Mouse (Mus musculus) ovary, adult 18-20 months (tissue): ENCODE measurements at regions not wholly inside any gene's neighbourhood (a gene's known extent, or its start where the extent isn't known, plus 50 kb on each side); places are given as distances from the start of the nearest gene placed in this dataset.
"Not testable (repeated sequence)": the region's sequence is repeated elsewhere in the genome, so short reads cannot be mapped to it uniquely, and the experiment has no call there.

Experiments
- DNase-seq: peaks from one replicate; pipeline ENCODE4 v3.0.0; 2022; ENCODE audit warnings: low spot score, mixed read lengths

DNA sequence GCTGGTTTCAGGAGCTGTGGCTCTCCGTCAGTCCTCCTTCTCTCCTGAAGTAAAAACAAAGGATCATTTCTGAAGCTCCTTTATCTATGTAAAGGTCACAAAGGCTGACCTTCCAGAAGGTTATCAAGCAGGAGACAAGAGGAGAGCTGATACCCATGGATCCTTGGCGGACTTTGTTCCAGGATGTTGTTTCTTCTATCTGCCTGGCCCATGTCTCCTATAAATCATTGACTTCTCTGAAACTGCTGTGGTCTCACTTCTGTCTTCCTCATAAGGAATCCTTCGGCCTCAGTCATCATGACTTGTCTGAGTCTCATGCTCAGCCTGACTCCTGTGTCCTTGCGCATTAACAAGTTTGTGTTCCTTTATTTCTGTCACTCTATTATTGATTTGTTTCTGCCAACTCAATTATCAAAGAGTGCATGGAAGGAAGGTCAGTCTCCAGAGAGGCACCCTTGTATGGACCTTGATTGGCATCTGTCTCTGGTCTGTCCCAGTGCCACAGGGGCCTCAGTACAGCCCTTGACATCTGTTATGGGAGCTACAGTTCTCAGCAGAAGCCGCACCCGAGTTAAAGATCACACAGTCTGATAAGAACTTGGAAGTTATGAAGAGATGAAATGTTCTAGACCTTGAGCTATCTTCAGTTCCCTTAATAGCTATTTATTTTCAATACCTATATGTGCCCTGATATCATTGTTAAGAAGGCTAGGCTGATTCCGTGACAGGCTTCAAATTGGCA is 53.2 kb upstream of the Dazl start:
- no peak for DNase-seq

DNA sequence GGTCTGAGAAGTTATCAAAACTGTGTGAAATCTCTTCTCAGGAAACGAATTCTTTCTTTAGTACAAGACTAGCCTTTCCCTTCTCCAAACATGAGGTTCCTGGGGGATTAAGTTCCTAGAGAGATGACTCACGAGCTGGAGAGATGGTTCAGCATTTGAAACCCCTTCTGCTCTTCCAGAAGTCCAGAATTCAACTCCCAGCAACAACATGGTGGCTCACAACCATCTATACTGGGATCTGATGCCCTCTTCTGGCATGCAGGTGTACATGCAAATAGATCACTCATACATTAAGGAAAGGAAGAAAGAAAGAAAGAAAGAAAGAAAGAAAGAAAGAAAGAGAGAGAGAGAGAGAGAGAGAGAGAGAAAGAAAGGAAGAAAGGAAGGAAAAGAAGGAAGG is 60.4 kb upstream of the Dazl start:
- not testable (repeated sequence) for DNase-seq

DNA sequence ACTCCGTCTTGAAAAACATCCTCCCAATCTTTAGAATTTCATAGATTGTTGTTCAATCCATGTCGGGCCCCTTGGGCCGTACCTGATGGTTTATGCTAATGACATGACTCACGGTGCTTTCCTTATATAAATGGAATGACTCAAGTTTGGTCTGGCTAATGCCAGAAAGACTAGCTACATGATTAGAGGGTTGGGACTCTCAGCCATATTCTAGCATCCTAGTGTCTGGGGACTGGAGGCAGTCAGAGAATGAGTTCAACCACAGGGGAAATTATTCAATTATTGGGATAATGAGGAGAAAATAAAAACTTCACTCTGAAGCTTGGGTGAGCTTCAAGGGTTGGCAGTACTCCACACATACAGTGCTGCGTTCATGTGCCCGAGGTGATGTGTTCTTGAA is 60.9 kb upstream of the Dazl start:
- DNase-seq, result no peak

DNA sequence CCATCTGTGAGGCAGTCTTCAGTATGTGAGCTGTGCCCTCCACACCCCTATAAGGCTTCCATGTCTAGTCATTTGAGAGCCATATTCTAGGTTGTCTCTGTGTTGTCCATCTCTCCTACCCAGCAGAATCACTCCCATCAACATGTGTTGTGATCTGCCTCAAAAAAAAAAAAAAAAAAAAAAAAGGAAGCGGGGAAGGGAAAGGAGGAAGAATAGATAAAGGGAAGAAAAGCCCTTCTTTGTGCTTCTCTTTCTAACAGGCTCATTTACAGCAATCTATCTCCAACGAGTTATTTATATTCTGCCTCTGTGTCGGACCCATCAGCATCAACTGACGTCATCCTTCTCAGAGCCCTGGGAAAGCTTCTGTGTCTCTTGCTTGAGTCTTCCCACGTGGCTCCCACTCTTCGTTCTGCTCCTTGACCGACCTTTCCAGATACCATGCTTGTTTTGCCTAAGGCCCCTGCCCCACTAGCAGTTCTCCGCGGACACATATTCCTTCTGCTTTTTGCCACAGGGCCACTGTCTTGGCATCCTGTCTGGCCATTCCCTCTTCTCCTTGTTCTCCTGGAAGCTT is 68.3 kb upstream of the Dazl start:
- DNase-seq, result no peak

DNA sequence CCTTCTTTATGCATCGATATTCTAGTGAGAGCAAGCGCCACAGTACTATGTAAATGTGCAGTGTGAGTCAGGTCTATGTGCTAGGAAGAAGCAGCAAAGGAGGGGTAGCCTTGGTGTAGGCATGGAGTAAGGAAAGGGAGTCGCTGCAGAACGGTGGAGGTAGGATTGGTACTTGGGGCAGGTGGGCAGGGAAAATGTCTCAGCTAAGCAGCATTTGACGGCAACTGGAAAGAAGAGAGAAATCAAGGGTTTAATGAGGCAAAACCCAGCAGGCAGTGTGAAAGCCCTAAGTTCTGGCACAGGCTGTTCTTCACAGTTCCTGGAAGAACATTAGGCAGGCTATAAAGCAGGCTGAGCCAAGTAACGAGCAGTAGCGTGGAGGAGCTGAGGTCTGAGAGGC is 72.0 kb upstream of the Dazl start:
- DNase-seq, result no peak

DNA sequence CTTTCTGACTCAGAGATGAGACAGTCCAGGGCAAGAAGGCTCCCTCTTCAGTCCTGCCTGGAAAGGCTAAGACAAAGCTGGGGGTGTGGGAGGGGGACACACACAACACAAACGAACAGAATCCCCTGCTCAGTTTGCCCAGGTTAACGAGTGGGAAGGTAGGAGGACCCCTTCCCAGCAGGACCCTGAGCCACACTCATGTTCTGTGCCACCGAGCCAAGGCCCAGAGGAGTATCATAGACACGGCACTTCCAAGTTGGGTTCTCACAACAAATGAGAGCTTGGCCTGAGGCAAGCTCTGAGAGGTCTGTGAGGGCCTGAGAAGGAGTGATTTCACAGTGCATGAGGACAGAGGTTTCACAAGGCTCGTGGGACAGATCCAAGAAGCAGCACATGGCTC is 72.7 kb upstream of the Dazl start:
- DNase-seq, result no peak

DNA sequence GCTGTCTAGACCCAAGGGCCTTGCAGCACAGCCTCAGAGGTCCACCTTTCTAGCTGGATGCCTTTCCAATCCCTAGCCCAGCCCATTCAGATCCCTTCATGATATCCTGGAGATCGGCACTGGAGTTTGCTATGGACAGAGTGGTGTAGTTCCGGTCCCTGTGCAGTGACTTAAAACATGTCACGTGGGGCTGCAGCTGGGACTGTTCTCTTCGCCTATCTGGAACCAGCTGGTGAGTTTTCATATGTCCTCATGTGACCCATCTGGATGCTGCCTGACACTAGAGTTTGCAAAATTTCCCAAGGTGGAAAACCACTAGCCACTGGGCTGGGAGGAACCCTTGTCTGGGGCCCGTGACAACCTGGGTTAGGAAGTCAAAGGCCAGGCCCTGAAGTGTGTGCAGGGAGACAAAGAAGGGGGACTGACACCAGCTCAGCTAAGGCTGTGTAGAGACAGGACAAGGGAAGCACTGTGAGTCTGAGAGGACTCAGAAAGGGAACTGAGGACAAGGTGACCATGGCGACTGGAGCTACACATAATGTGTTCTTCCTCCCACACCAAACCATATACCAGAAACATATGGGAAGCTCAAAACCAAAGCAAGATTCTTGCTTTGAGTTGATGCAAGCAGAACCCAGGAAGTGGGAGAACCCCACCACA is 75.9 kb upstream of the Dazl start:
- DNase-seq, result no peak

DNA sequence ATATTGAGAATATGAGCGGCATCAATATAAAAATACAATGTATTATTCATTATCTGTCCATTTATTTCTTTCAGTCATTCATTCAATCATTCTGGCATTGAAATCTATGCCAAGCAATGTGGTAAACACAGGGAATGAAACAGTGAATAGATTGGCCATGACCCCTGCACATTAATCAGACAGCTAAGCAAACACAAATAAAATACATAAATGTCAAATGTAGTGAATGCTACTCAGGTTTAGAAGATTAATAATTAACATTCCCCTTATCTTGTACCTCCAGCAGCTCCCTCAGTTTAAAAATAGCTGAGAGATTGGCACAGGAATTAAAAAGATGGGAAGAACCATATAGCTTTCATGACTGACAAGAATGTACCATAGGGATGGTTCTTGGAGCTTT is 77.0 kb upstream of the Dazl start:
- DNase-seq, result no peak

DNA sequence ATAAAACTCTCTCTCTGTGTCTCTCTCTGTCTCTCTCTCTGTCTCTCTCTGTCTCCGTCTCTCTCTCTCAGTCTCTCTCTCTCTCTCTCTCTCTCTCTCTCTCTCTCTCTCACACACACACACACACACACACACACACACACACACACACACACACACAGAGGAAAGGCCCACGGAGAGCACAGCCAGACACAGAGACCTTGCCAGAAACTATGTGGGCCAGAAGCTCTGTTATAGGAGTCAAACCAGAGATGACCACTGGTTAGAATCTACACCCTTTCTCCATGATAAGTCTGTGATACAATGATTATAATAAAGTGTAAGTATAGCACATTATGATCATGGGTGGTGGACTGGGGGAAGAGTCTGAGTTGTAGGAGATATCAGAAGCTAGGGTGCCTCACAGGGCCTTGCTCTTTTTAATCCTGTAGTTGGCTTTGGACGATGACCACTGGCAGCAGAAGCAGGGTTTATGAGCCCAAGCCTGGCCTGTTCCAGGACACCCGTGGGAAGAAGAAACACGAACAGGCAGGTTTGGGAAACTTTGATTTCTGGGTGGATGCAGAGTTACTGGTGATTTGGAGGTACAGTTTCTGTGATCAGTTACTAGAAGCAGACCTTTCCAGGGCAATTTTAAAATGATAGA is 80.2 kb upstream of the Dazl start:
- no peak for DNase-seq

DNA sequence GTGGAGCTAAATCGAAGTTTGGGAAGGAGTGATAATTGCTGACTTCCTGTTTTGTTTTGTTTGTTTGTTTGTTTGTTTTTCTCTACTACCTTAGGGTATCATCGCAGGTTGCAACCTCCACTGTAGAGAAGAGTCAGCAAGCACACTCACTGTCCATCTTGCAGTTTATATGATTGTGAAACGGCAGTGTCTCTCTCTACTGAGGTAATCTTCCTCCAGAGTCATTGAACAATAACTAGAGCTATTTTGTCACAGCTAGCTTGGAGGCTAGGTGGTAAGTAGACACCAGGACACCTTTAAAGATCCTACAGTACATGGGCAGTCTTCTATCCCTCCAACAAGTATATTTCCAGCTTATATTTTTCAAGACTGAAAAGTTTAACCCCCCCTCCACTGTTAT is 82.0 kb upstream of the Dazl start:
- no peak for DNase-seq

DNA sequence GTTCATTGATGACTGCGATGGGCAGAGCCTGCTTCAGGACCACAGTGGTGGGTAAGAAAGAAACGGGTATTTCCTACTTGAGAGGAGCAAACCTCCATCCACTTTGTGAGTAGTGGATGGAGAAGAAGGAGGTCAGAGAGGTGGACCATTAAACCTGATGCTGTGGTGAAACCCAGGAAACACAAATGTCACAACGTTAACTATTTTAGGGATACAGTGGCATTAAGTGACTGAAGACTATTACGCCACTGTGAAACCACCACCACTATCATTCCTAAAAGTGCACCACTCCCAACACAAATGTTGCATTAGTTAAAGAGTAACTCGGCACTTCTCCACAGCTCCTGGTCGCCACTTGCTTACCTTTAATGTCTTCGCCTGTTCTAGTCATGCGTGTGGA is 83.3 kb upstream of the Dazl start:
- DNase-seq, result no peak

DNA sequence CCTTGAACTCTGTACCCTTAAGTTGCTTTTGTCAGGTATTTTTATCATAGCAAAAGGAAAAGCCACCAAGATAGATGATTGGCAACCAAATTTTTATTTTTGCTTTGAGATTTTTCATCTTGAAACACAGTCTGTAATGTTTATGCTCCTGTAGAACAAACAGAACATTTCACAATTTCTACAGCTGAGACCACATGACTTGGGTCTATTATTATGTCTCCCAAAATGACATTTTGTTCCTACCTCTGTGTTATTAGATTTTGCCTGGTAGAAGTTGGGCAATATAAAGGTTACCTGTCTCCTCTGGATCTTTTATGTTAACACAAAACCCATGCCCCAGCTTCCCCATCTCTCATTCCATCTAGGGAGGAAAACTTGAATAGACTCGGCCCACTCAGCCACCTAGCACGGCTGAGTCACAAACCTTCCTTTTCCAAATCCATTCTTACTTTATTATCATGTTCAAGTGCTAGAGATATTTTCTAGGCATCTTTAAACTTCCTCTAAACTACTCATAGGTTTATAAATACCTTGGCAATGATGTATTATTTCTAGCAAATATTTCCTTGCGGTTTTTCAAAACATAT is 84.8 kb upstream of the Dazl start:
- no peak for DNase-seq

DNA sequence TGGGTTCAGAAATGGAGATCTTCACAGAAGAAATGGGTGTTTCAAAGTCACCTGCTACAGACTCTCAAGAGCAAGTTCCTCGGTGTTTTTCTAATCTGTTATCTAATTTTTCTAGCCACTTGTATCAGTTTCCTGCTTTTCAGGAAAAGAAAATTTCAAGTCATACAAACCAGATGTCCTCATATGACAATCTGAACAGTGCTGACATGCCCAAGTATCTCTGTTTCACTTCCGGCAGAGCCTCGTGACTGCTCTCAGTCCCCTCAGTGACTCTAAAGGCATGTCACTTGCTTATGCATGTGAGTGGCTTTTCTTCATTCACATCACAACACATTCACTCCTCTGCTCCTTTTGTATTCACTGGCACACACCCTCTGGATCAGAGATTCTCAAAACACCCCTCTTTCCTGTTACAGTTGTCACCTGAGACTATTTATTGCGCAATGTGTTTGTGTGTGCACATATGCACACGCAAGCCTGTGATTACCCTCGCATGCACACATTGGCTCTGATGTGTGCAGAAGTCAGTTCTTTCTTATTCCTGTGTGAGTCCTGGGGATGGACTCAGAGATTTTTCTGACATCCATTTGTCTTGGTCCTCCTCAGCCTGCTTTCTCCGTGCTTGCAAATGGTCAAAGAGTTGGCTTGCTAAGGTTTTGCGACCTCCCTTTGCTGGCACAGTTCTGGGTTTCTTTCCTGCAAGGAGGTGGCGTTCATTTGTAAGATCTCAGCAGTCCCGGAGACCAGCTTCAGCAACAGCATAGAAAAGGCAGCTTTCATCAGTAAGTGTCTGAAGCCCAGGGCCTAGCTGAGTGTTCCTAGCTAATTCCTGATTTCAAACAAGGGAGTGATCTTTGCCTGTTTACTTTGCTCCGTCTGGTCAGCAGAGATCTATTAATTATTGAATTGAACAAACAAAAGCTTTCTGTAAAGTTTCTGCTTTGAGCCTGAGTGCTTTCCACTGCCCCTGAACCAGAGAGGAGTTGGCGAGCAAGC is 95.6 kb upstream of the Dazl start:
- DNase-seq, result no peak

DNA sequence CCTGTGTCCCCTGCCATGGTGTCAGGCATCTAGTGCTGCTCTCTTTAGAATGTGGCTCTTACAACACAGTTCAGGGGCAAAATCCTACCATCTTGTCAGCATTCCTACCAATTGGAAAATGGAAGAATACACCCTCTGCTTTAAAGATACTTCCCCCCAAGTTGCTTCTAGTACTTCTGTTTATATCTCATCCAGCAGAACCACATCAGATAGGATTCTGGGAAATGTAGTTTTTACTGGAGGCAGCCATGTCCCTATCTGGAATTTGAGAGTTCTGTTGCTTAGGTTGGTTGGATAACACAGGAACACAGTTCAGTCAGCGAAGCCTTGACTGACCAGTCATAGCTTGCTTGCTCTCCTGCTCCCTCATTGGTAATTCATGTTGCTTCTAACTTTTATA is 96.7 kb upstream of the Dazl start:
- no peak for DNase-seq

DNA sequence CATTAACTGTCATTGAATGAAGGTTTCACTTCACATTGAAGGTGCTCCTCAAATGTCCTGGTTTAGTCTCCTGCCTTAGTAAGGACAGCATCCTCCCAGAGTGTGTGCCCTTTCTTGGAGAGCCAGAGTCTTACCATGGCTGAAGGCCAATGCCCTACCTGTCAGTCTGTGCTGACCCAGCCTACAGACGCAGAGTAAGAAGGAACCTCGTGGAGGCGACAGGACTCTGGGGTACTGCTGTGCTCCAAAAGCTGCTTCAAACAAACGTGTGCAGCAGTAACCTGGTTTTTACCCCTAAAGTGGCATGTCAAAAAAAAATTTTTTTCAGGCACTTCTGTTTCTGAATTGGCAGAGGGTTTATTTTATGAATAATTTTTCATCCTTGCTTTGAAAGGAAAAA is 97.8 kb upstream of the Dazl start:
- no peak for DNase-seq

DNA sequence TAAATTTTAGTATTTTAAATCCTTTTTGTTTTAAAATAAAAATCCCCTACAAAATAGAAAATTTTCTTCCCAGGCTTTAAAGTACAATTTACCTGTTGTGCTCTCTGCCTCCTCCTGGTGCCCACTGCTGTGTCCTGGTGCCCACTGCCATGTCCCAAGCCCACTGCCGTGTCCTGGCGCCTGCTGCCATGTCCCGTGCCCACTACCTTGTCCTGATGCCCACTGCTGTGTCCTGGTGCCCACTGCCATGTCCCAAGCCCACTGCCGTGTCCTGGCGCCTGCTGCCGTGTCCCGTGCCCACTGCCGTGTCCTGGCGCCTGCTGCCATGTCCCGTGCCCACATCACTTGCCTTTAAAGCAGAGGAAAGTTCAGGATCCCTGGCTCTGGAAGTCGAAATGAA is 98.6 kb upstream of the Dazl start:
- no peak for DNase-seq

DNA sequence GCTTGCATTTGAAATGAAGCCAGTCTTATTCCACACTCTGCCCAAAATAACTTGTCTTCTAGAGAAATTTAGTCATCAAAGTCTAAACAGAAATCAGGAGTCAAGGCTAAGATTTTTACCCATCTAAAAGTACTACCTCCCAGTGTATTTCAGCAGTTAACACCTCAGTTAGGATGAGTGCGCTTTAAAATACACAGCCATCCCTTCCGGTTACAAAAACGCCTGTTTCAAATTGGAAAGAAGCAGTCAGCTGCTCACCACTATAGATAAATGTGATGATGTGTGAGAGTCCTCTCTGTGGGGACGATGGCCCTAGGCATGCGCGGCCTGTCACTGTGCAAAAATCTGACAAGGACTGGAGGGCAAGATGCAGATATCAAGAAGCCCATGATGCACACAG is 99.0 kb upstream of the Dazl start:
- no peak for DNase-seq

DNA sequence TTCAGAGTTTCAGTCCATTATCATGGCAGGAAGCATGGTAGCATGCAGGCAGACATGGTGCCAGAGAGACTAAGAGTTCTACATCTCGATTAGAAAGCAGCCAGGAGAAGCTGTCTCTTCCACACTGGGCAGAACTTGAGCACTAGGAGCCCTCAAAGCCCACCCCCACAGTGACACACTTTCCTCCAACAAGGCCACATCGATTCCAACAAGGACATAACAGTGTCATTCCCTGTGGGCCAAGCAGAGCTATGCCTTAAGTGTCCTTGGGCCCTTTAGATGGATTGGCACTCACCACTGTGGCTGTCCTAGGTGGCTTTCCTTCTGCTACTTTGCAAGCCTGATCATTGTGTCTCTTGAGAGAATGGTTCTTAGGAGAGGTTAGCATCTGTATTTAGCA is 99.5 kb upstream of the Dazl start:
- DNase-seq, result no peak

DNA sequence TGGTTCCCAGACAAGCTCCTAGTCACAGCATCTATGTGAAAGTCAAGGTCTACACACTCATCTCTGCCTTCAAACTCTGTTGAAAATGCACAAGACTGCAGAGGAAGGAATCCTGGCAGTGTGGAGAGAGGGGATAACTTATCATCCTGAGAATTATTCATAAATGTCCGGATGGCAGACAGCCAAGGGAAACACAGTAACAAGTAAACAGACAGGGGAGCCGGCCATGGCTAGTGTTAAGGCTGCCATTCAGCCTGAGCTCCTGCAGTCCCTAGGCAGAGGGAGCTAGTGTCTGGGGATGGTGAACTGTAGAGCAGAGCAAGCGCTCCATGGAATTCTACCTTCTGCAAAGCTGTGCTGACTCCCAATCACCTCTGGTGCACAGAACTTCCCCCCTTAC is 100.3 kb upstream of the Dazl start:
- peak; percentile 37 for DNase-seq

DNA sequence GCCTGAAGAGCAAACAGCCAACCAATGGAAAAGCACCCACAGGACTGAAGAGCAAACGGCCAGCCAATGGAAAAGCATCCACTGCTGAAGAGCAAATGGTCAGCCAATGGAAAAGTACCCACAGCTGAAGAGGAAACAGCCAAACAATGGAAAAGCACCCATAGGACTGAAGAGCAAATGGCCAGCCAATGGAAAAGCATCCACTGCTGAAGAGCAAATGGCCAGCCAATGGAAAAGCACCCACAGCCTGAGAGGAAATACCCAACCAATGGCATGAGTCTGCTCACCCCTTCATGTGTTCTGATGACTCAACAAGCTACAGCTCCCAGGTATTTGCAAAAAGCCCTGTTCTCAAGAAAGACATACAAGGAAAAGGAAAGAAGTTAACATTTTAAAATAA is 101.4 kb upstream of the Dazl start:
- no peak for DNase-seq

DNA sequence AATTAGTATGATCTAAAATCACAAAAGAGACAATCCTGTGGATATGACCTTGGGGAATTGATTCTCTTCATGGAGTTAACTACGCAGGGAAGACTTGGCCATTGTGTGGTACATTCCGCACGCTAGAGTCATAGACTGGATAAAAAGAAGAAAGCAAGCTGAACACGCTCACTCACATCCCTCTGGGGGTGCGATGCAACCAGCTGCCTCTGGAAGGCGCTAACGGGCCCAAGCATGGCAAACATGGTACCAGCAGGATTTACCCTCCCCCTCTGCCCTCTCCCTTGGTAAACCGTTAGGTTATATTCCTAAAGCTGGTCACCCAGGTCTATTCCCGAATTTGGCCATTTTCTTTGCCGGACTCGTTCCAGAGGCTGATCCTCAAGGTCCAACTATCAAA is 102.2 kb upstream of the Dazl start:
- DNase-seq, result no peak

DNA sequence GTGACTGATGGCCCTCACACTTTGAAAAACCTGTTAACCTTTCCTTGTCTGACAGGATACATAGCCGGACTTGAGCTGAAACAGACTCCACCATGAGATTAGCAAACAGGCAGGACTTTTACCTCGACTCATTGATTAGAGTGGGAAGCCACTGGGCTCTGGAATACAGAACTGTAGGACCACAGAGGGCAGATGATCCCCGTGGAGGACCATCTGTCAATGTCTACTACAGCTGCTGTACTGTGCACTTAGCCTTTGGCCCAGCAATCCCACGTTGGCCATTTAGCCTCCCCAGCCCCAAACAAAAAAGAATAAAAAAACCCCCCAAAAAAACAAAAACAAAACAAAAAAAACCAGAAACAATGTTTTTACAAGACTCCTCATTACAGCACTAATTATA is 103.9 kb upstream of the Dazl start:
- no peak for DNase-seq
